Mouse (Mus musculus): ENCODE results near the gene Araf. TPM values are rescaled to one million over a fixed set of nuclear protein-coding genes. Genes with fewer than 3 reads are reported as not detected.

Araf gene
- total and polyA plus RNA-seq, 2 experiments from 2014 or later: 310 to 392 TPM

- 61% methylated on average over 3 of the region's 3 CpGs for WGBS
- H3K27me3 ChIP-seq (ENCODE audit: insufficient read depth, low read length): no peaks in the 10 kb centered on the region
- H3K4me3 ChIP-seq (ENCODE audit: low read length): no peak overlapping the region
- H3K9me3 ChIP-seq (ENCODE audit: low read length): no peaks in the 10 kb centered on the region
- H3K27ac ChIP-seq: no peak overlapping the region
- DNase-seq (ENCODE audit: low spot score) (no peak), ATAC-seq (no peak)
- H3K4me2 ChIP-seq (ENCODE audit: low read depth, low read length): no peak overlapping the region
- TF ChIP-seq CTCF (IDR thresholded peaks at IDR 0.05; ENCODE audit: low read depth): no peak
- no peaks in the 10 kb centered on the region for H3K4me1 ChIP-seq (ENCODE audit: insufficient read depth, low read length)
- H3K9ac ChIP-seq (replicated peaks; ENCODE audit: low read length): no peak overlapping the region
- no peaks in the 10 kb centered on the region for H3K36me3 ChIP-seq (ENCODE audit: insufficient read depth, low read length)
Measured at GRCm38 (mm10) chrX:20910074-20910473, 112.5 kb downstream of the Araf start.

Small RNA genes within 50 kb of the gene (microRNA-seq; reads per million reads assigned to microRNA genes)
- gene Gm24824 (0 reads per million in 2 experiments), gene Mir5617 (0.72 to 1.4 reads per million in 2 experiments)

Other genes starting within 250 kb of the Araf start
- gene Rgn, start 248.0 kb upstream of the Araf start, total RNA-seq (2014; rRNA removed): 0.25 TPM in 1 of 2 replicates, not detected in the other
- gene Rgn, start 248.0 kb upstream of the Araf start, polyA plus RNA-seq (2015; fragmentation: Nextera tagmentation; extraction: Ambion mirVana): 1.0 and 1.3 TPM in 2 replicates
- gene Rbm10, start 180.3 kb upstream of the Araf start, total RNA-seq (2014; rRNA removed): 58.4 and 64.2 TPM in 2 replicates
- 28.9 and 29.5 TPM in 2 replicates for gene Rbm10, start 180.3 kb upstream of the Araf start, polyA plus RNA-seq (2015; fragmentation: Nextera tagmentation; extraction: Ambion mirVana)
- gene Ndufb11, start 180.2 kb upstream of the Araf start, total RNA-seq (2014; rRNA removed): 94.3 and 150 TPM in 2 replicates
- 325 and 336 TPM in 2 replicates for gene Ndufb11, start 180.2 kb upstream of the Araf start, polyA plus RNA-seq (2015; fragmentation: Nextera tagmentation; extraction: Ambion mirVana)
- 594 and 667 TPM in 2 replicates for gene Uba1, start 139.5 kb upstream of the Araf start, total RNA-seq (2014; rRNA removed)
- gene Uba1, start 139.5 kb upstream of the Araf start, polyA plus RNA-seq (2015; fragmentation: Nextera tagmentation; extraction: Ambion mirVana): 225 and 243 TPM in 2 replicates
- 260 TPM in 2 replicates for gene Cdk16, start 109.9 kb upstream of the Araf start, total RNA-seq (2014; rRNA removed)
- 157 and 169 TPM in 2 replicates for gene Cdk16, start 109.9 kb upstream of the Araf start, polyA plus RNA-seq (2015; fragmentation: Nextera tagmentation; extraction: Ambion mirVana)
- 99.0 and 109 TPM in 2 replicates for gene Usp11, start 93.9 kb upstream of the Araf start, total RNA-seq (2014; rRNA removed)
- 60.3 and 68.9 TPM in 2 replicates for gene Usp11, start 93.9 kb upstream of the Araf start, polyA plus RNA-seq (2015; fragmentation: Nextera tagmentation; extraction: Ambion mirVana)
- gene Timp1, start 72.4 kb downstream of the Araf start, total RNA-seq (2014; rRNA removed): 3.8 and 5.7 TPM in 2 replicates
- gene Timp1, start 72.4 kb downstream of the Araf start, polyA plus RNA-seq (2015; fragmentation: Nextera tagmentation; extraction: Ambion mirVana): 5.4 and 6.3 TPM in 2 replicates
- 65.4 and 75.9 TPM in 2 replicates for gene Syn1, start 123.2 kb downstream of the Araf start, total RNA-seq (2014; rRNA removed)
- gene Syn1, start 123.2 kb downstream of the Araf start, polyA plus RNA-seq (2015; fragmentation: Nextera tagmentation; extraction: Ambion mirVana): 70.5 and 88.8 TPM in 2 replicates
- 5.4 and 10.2 TPM in 2 replicates for gene Cfp, start 133.7 kb downstream of the Araf start, total RNA-seq (2014; rRNA removed)
- gene Cfp, start 133.7 kb downstream of the Araf start, polyA plus RNA-seq (2015; fragmentation: Nextera tagmentation; extraction: Ambion mirVana): 2.9 and 3.8 TPM in 2 replicates
- 30.5 and 31.1 TPM in 2 replicates for gene Elk1, start 152.8 kb downstream of the Araf start, total RNA-seq (2014; rRNA removed)
- 13.7 and 14.5 TPM in 2 replicates for gene Elk1, start 152.8 kb downstream of the Araf start, polyA plus RNA-seq (2015; fragmentation: Nextera tagmentation; extraction: Ambion mirVana)
- gene Uxt, start 164.2 kb downstream of the Araf start, total RNA-seq (2014; rRNA removed): 9.7 and 12.0 TPM in 2 replicates
- gene Uxt, start 164.2 kb downstream of the Araf start, polyA plus RNA-seq (2015; fragmentation: Nextera tagmentation; extraction: Ambion mirVana): 32.2 and 33.2 TPM in 2 replicates

Data from hindbrain, postnatal 0 days (tissue).